ENCODE assay signal across 8 mouse cellular contexts in the genomic region with DNA sequence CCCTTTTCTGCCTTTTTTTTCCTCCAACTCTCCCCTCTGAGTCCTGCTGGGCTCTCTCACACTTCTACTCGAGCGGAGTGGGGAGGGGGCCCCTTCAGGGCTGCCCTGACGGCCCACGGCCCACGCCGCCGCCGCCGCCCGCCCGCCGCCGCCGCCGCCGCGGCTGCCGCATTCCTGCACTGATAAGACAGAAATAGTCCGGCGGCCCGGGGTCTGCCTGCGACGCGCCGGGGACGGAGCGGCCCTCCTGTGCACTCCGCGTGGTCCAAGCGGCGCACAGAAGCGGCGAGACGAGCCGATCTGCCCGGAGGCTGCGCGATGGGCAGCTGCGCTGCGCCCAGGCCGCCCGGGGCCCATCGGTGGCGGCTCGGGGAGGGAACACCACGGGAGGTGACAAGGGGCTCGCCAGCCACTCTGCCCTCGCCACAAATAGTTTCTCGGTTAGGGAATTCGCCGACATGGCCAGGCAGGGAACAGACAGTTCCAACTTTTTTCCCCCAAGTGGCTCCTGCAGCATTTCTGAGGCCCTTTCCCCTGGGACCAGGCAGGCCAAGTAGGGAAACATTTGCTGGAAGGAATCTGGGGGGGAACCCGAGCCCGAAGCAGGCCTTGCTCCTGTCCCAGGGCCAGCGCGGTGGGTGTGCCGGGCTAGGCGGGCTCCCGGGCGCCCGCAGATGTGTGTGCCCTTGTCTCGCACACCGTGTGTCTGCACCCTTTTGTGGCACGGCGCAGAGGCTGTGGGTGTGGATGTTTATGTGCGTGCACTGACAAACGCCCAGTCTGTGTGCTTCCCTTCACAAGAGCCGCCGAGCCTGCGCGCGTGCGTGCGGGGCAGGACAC. TPM values are rescaled to one million over a fixed set of nuclear protein-coding genes. Genes with fewer than 3 reads are reported as not detected.
A peak's percentile ranks its signal among the peaks of the same experiment; 100 is the strongest.
DNase-seq lines count a peak whose midpoint lies in the region; ATAC-seq lines count a peak whose summit lies in the region.

No protein-coding gene starts in this region.

- no peaks in the 10 kb centered on the region for H3K27me3 ChIP-seq in embryonic facial prominence, embryonic 14.5 days (replicated peaks; ENCODE audit: control insufficient read depth, insufficient read depth, low read length)
- H3K27me3 ChIP-seq in heart, embryonic 16.5 days (ENCODE audit: control insufficient read depth, insufficient read depth, low read length) = 0 out of 2 replicates have a peak, but pooled peaks cover 2% of the 10 kb centered on the region
- H3K27me3 ChIP-seq in megakaryocyte, embryonic 14.5 days (replicated peaks) = peaks cover 93% of the 10 kb centered on the region
- no peaks in the 10 kb centered on the region for H3K27me3 ChIP-seq in stomach, embryonic 14.5 days (ENCODE audit: control insufficient read depth, insufficient read depth, low read length)

- under 1% methylated on average over 68 of the region's 73 CpGs for WGBS in embryonic facial prominence, embryonic 14.5 days
- WGBS in heart, embryonic 16.5 days = under 1% methylated on average over 73 of the region's 73 CpGs
- WGBS in stomach, embryonic 14.5 days = under 1% methylated on average over 73 of the region's 73 CpGs

- H3K9me3 ChIP-seq in embryonic facial prominence, embryonic 14.5 days (ENCODE audit: control insufficient read depth, low read length) = no peaks in the 10 kb centered on the region
- no peaks in the 10 kb centered on the region for H3K9me3 ChIP-seq in heart, embryonic 16.5 days (replicated peaks; ENCODE audit: control insufficient read depth, low read length)
- H3K9me3 ChIP-seq in megakaryocyte, embryonic 14.5 days = no peaks in the 10 kb centered on the region
- H3K9me3 ChIP-seq in stomach, embryonic 14.5 days (ENCODE audit: control insufficient read depth, low read depth, low read length) = no peaks in the 10 kb centered on the region

- peak overlapping the region; percentile 89 for H3K9ac ChIP-seq in embryonic facial prominence, embryonic 14.5 days (ENCODE audit: low read depth, low read length)
- peak overlapping the region; percentile 91 for H3K9ac ChIP-seq in heart, embryonic 16.5 days (ENCODE audit: low read length)
- H3K9ac ChIP-seq in stomach, embryonic 14.5 days (replicated peaks; ENCODE audit: low read depth, low read length) = peak overlapping the region; percentile 96

- H3K36me3 ChIP-seq in embryonic facial prominence, embryonic 14.5 days (ENCODE audit: control insufficient read depth, insufficient read depth, low read length) = no peaks in the 10 kb centered on the region
- no peaks in the 10 kb centered on the region for H3K36me3 ChIP-seq in heart, embryonic 16.5 days (ENCODE audit: control insufficient read depth, insufficient read depth)
- no peaks in the 10 kb centered on the region for H3K36me3 ChIP-seq in megakaryocyte, embryonic 14.5 days (replicated peaks; ENCODE audit: low read length)
- H3K36me3 ChIP-seq in stomach, embryonic 14.5 days (ENCODE audit: control insufficient read depth, insufficient read depth, low read length) = no peaks in the 10 kb centered on the region

- peak overlapping the region; percentile 100 for H3K27ac ChIP-seq in embryonic facial prominence, embryonic 14.5 days (replicated peaks; ENCODE audit: low read depth, low read length)
- H3K27ac ChIP-seq in heart, embryonic 16.5 days (ENCODE audit: low read length) = peak overlapping the region; percentile 99
- peak overlapping the region; percentile 100 for H3K27ac ChIP-seq in stomach, embryonic 14.5 days (ENCODE audit: low read length)

- H3K4me1 ChIP-seq in embryonic facial prominence, embryonic 14.5 days (ENCODE audit: control insufficient read depth, insufficient read depth, low read length) = peaks cover 57% of the 10 kb centered on the region
- peaks cover 47% of the 10 kb centered on the region for H3K4me1 ChIP-seq in heart, embryonic 16.5 days (ENCODE audit: control insufficient read depth, insufficient read depth, low read length)
- peaks cover 50% of the 10 kb centered on the region for H3K4me1 ChIP-seq in megakaryocyte, embryonic 14.5 days
- peaks cover 55% of the 10 kb centered on the region for H3K4me1 ChIP-seq in stomach, embryonic 14.5 days (ENCODE audit: control insufficient read depth, insufficient read depth, low read length)

- peak; percentile 62 for DNase-seq in CD4-positive, CD25-positive, alpha-beta regulatory T cell, adult 2 months (ENCODE audit: low read depth, low spot score)
- DNase-seq in ZHBTc4 (ENCODE audit: low read depth, low spot score) = peak; percentile 80
- peak; percentile 89 for DNase-seq in embryonic facial prominence, embryonic 14.5 days (ENCODE audit: low spot score)
- peak; percentile 77 to 88 for DNase-seq in kidney, postnatal 25 days
- no peak for DNase-seq in frontal cortex, adult 2 months (ENCODE audit: extremely low spot score in 1 of 2, low spot score in 1 of 2)

- H3K4me3 ChIP-seq in embryonic facial prominence, embryonic 14.5 days (ENCODE audit: low read depth, low read length) = peak overlapping the region; percentile 57
- H3K4me3 ChIP-seq in heart, embryonic 16.5 days (ENCODE audit: low read length) = peak overlapping the region; percentile 79
- H3K4me3 ChIP-seq in megakaryocyte, embryonic 14.5 days (replicated peaks) = peak overlapping the region; percentile 87
- H3K4me3 ChIP-seq in stomach, embryonic 14.5 days (ENCODE audit: low read depth, low read length) = peak overlapping the region; percentile 68

- H3K4me2 ChIP-seq in embryonic facial prominence, embryonic 14.5 days (ENCODE audit: low read depth, low read length) = peak overlapping the region; percentile 94
- peak overlapping the region; percentile 64 for H3K4me2 ChIP-seq in heart, embryonic 16.5 days (ENCODE audit: low read depth, low read length)
- H3K4me2 ChIP-seq in stomach, embryonic 14.5 days (replicated peaks; ENCODE audit: low read depth, low read length) = peak overlapping the region; percentile 89

- peak; percentile 57 for ATAC-seq in embryonic facial prominence, embryonic 14.5 days (ENCODE audit: low read depth)
- peak; percentile 61 for ATAC-seq in heart, embryonic 16.5 days (replicated peaks; ENCODE audit: extremely low read depth, insufficient read depth, low FRiP score)
- ATAC-seq in stomach, embryonic 14.5 days (ENCODE audit: insufficient number of reproducible peaks, insufficient read depth, low FRiP score, low read depth) = peak; percentile 47

RNA-seq across cellular contexts. Expression of a gene that starts 15.6 kb away (rescaled TPM):
- polyA plus RNA-seq in embryonic facial prominence, embryonic 14.5 days (2014; fragmentation: Nextera tagmentation; extraction: Ambion mirVana) = 21.2 and 23.4 TPM in 2 replicates
- 14.4 and 14.8 TPM in 2 replicates for polyA plus RNA-seq in heart, embryonic 16.5 days (2015; fragmentation: Nextera tagmentation; extraction: Ambion mirVana)
- polyA plus RNA-seq in megakaryocyte, embryonic 14.5 days (2012; ENCODE audit: insufficient read depth, low replicate concordance) = 36.1 and 95.0 TPM in 2 replicates
- polyA plus RNA-seq in stomach, embryonic 14.5 days (2014; fragmentation: Nextera tagmentation; extraction: Ambion mirVana) = 11.3 and 13.4 TPM in 2 replicates
- 47.1 and 50.5 TPM in 2 replicates for polyA plus RNA-seq in frontal cortex, adult 2 months (2012; rRNA removed)

RNA-seq across cellular contexts. Expression of a gene that starts 22.1 kb away (rescaled TPM):
- 48.9 and 54.7 TPM in 2 replicates for polyA plus RNA-seq in embryonic facial prominence, embryonic 14.5 days (2014; fragmentation: Nextera tagmentation; extraction: Ambion mirVana)
- 47.4 and 48.3 TPM in 2 replicates for polyA plus RNA-seq in heart, embryonic 16.5 days (2015; fragmentation: Nextera tagmentation; extraction: Ambion mirVana)
- 0.76 TPM in 1 of 2 replicates, not detected in the other for polyA plus RNA-seq in megakaryocyte, embryonic 14.5 days (2012; ENCODE audit: insufficient read depth, low replicate concordance)
- polyA plus RNA-seq in stomach, embryonic 14.5 days (2014; fragmentation: Nextera tagmentation; extraction: Ambion mirVana) = 35.6 and 36.2 TPM in 2 replicates
- polyA plus RNA-seq in frontal cortex, adult 2 months (2012; rRNA removed) = 116 and 135 TPM in 2 replicates

RNA-seq across cellular contexts. Expression of a gene that starts 24.9 kb away (rescaled TPM):
- polyA plus RNA-seq in embryonic facial prominence, embryonic 14.5 days (2014; fragmentation: Nextera tagmentation; extraction: Ambion mirVana) = 83.7 and 96.3 TPM in 2 replicates
- polyA plus RNA-seq in heart, embryonic 16.5 days (2015; fragmentation: Nextera tagmentation; extraction: Ambion mirVana) = 68.1 and 72.6 TPM in 2 replicates
- 49.0 and 53.1 TPM in 2 replicates for polyA plus RNA-seq in megakaryocyte, embryonic 14.5 days (2012; ENCODE audit: insufficient read depth, low replicate concordance)
- polyA plus RNA-seq in stomach, embryonic 14.5 days (2014; fragmentation: Nextera tagmentation; extraction: Ambion mirVana) = 79.5 and 89.2 TPM in 2 replicates
- 78.1 and 86.2 TPM in 2 replicates for polyA plus RNA-seq in frontal cortex, adult 2 months (2012; rRNA removed)

RNA-seq across cellular contexts. Expression of a gene that starts 45.5 kb away (rescaled TPM):
- polyA plus RNA-seq in embryonic facial prominence, embryonic 14.5 days (2014; fragmentation: Nextera tagmentation; extraction: Ambion mirVana) = not detected in 2 replicates
- not detected in 2 replicates for polyA plus RNA-seq in heart, embryonic 16.5 days (2015; fragmentation: Nextera tagmentation; extraction: Ambion mirVana)
- not detected in 2 replicates for polyA plus RNA-seq in megakaryocyte, embryonic 14.5 days (2012; ENCODE audit: insufficient read depth, low replicate concordance)
- 0.10 TPM in 2 replicates for polyA plus RNA-seq in stomach, embryonic 14.5 days (2014; fragmentation: Nextera tagmentation; extraction: Ambion mirVana)
- 0.18 and 0.59 TPM in 2 replicates for polyA plus RNA-seq in frontal cortex, adult 2 months (2012; rRNA removed)

Comparison
In these comparisons a context has a peak if more than half of its experiments do, and no peak if none do; other contexts are left out.
1. DNase-seq: peak in CD4-positive, CD25-positive, alpha-beta regulatory T cell, adult 2 months (single experiment), ZHBTc4 (single experiment), embryonic facial prominence, embryonic 14.5 days (single experiment) and kidney, postnatal 25 days (2 of 2); none in frontal cortex, adult 2 months (0 of 2).
2. RNA of a gene that starts 22.1 kb away (polyA plus RNA-seq): 116 to 135 TPM in frontal cortex, adult 2 months, 48.9 to 54.7 TPM in embryonic facial prominence, embryonic 14.5 days, 47.4 to 48.3 TPM in heart, embryonic 16.5 days and 35.6 to 36.2 TPM in stomach, embryonic 14.5 days; 0.76 TPM in megakaryocyte, embryonic 14.5 days; every median in the first group is over 10 times any median in the second.
3. Peak in every context shown above with its lines, with median percentiles within 50 percentile points of each other: ATAC-seq, H3K27ac ChIP-seq, H3K4me2 ChIP-seq, H3K4me3 ChIP-seq and H3K9ac ChIP-seq.